Mouse (Mus musculus) myocyte (in vitro differentiated cells): ENCODE measurements around the gene Kndc1. TPM values are rescaled to one million over a fixed set of nuclear protein-coding genes. Genes with fewer than 3 reads are reported as not detected.

Experiments used
- H3K27me3 ChIP-seq: one replicate; pipeline ENCODE4 v1.6.1; 2011; ENCODE audit not compliant: control insufficient read depth, insufficient read depth, insufficient read length
- H3K36me3 ChIP-seq: one replicate; pipeline ENCODE4 v1.6.1; 2011; ENCODE audit not compliant: control insufficient read depth, insufficient read depth
- H3K4me2 ChIP-seq: one replicate; pipeline ENCODE4 v1.6.1; 2011; ENCODE audit warnings: low read depth, control low read depth
- H3K4me3 ChIP-seq: one replicate; pipeline ENCODE4 v1.5.1; 2011; ENCODE audit warnings: mild to moderate bottlenecking, control low read depth, moderate library complexity
- H3K79me2 ChIP-seq: one replicate; pipeline ENCODE4 v1.6.1; 2011; ENCODE audit not compliant: control insufficient read depth, insufficient read depth
- H3ac ChIP-seq: one replicate; pipeline ENCODE4 v1.6.1; 2011; ENCODE audit not compliant: control insufficient read depth, insufficient read length
- CEBPB ChIP-seq: IDR thresholded peaks from 2 replicates; pipeline ENCODE4 v1.6.1; 2011; ENCODE audit warnings: mild to moderate bottlenecking, moderate library complexity; ENCODE audit not compliant: poor library complexity, insufficient read depth, severe bottlenecking
- E2F4 ChIP-seq: IDR thresholded peaks from one replicate; pipeline ENCODE4 v1.6.1; 2011; ENCODE audit warnings: mild to moderate bottlenecking, control low read depth, moderate library complexity; ENCODE audit not compliant: insufficient read depth
- MAX ChIP-seq: IDR thresholded peaks from one replicate; pipeline ENCODE4 v1.6.1; 2011; ENCODE audit warnings: low read depth, mild to moderate bottlenecking, control low read depth
- MYOD1 ChIP-seq, 3 experiments: IDR thresholded peaks; one replicate each; pipeline ENCODE4 v1.6.1; 2011; ENCODE audit warnings: control low read depth in 2 of 3, low read depth in 2 of 3, mild to moderate bottlenecking in 2 of 3, moderate library complexity in 1 of 3; ENCODE audit not compliant: insufficient read length in 2 of 3, control insufficient read depth in 1 of 3
- MYOG ChIP-seq, 3 experiments: IDR thresholded peaks; one replicate each; pipeline ENCODE4 v1.6.1; 2011; ENCODE audit warnings: control low read depth in 2 of 3, low read depth in 2 of 3, mild to moderate bottlenecking in 2 of 3; ENCODE audit not compliant: insufficient read length in 2 of 3, control insufficient read depth in 1 of 3, insufficient read depth in 1 of 3
- POLR2A ChIP-seq: IDR thresholded peaks from one replicate; pipeline ENCODE4 v1.6.1; 2011; ENCODE audit warnings: low read depth, mild to moderate bottlenecking, control low read depth, moderate library complexity; ENCODE audit not compliant: insufficient read length
- POLR2AphosphoS2 ChIP-seq: IDR thresholded peaks from one replicate; pipeline ENCODE4 v1.6.1; 2011; ENCODE audit warnings: low read depth, control low read depth; ENCODE audit not compliant: insufficient read length
- REST ChIP-seq: IDR thresholded peaks from one replicate; pipeline ENCODE4 v1.6.1; 2011; ENCODE audit warnings: mild to moderate bottlenecking, control low read depth, moderate library complexity; ENCODE audit not compliant: insufficient read depth, insufficient read length
- SRF ChIP-seq: IDR thresholded peaks from one replicate; pipeline ENCODE4 v1.6.1; 2011; ENCODE audit warnings: low read depth; ENCODE audit not compliant: control insufficient read depth, insufficient read length
- TCF12 ChIP-seq: IDR thresholded peaks from one replicate; pipeline ENCODE4 v1.6.1; 2011; ENCODE audit warnings: mild to moderate bottlenecking, control low read depth; ENCODE audit not compliant: poor library complexity, insufficient read depth, severe bottlenecking
- TCF3 ChIP-seq: IDR thresholded peaks from one replicate; pipeline ENCODE4 v1.6.1; 2011; ENCODE audit warnings: low read depth, control low read depth; ENCODE audit not compliant: insufficient read length
- USF1 ChIP-seq: IDR thresholded peaks from one replicate; pipeline ENCODE4 v1.6.1; 2011; ENCODE audit warnings: low read depth, mild to moderate bottlenecking, control low read depth, moderate library complexity
- polyA plus RNA-seq: library from polyadenylated mRNA; unstranded; fragments of >200 nt; fragmentation: generic; extraction: Trizol; gene quantifications from one replicate; pipeline ENCODE4 v1.2.1, GENCODE M21; 2012; ENCODE audit warnings: missing spikeins

Kndc1 gene
- 0.01 TPM for polyA plus RNA-seq

DNA sequence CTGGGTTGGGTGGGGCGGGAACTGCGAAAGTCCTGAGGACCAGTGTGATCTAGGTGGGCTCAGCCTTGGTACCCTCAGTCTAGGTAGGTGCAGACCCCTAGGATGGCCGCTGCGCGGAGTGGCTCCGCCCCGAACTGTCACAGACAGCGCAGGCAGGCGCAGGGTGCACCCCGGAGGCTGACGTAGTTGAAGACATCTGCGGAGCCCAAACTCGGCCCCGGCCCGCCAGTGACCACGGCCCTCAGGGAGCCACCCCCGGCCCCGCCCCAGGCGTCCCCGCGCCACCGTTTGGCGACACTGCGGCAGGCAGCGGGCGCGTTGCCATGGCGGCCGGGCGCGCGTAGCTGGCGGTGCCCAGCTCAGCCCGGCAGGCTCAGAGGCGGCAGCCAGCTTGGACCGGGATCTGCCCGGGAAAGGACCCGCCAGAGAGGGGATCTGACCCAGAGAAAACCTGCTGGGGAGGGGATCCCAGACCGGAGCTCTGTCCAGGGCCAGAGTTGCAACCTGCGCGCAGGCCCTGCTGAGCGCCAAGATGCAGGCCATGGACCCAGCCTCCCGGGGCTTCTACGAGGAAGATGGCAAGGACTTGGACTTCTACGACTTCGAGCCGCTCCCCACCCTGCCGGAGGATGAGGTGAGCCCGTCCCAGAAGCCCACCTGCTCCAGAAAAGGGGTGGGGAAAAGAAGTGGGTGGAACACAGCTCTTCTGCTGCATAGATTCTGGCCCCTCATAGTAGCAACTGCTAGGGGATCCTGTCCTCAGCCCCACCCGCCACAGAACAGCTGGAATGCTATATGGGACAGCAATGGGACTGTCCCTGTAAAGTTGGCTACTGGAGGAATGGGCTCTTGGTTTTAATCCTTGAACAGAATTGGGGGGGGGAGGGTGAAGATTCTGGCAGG, at the start of gene Kndc1:
Gene Kndc1, plus strand, starts transcription at position 42 of the 903 bp plus-strand sequence.
- TF ChIP-seq TCF3 (no peak), MYOG (IDR thresholded peaks at IDR 0.05; ENCODE audit: control insufficient read depth in 1 of 3, insufficient read depth in 1 of 3, insufficient read length in 2 of 3, low read depth in 2 of 3) (no peak), POLR2AphosphoS2 (no peak), E2F4 (no peak), REST (no peak), MAX (no peak), USF1 (no peak), TCF12 (no peak), SRF (no peak), POLR2A (no peak), MYOD1 (IDR thresholded peaks at IDR 0.05; ENCODE audit: control insufficient read depth in 1 of 3, insufficient read length in 2 of 3, low read depth in 2 of 3) (no peak), CEBPB (no peak)
- Histone ChIP-seq H3K4me3 (no peak within 1 kb of the TSS), H3ac (no peak within 1 kb of the TSS), H3K4me2 (no peak within 1 kb of the TSS), H3K36me3 (no peaks in the 10 kb centered on the region), H3K27me3 (peaks cover 63% of the 10 kb centered on the region), H3K79me2 (no peaks in the 10 kb centered on the region)

DNA sequence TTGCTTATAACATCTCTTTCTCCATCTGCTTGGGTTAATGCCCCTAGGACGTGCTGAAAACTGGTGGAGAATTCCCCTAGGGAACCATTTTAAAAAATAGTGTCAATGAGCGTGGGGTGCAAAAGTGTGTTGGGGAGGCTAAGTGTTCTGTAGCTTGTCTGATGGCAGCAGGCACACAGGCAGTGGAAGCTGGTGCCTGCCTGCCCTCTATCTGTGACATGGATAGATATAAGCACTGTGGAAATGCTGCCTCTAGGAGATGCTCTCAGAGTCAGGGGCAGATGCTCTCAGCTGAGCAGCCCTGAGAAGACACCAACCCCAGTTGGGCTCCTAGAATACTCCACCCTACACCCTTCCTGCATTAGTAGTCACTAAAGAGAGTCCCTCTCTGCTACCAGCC, 49.4 kb upstream of the Kndc1 start:
- H3K36me3 ChIP-seq: no peaks in the 10 kb centered on the region
- H3K4me2 ChIP-seq: no peak overlapping the region
- H3K4me3 ChIP-seq: no peak overlapping the region
- no peak for TF ChIP-seq REST
- no peak for TF ChIP-seq MYOG (IDR thresholded peaks at IDR 0.05; ENCODE audit: control insufficient read depth in 1 of 3, insufficient read depth in 1 of 3, insufficient read length in 2 of 3, low read depth in 2 of 3)
- TF ChIP-seq TCF3: no peak
- no peak for TF ChIP-seq E2F4
- TF ChIP-seq MYOD1 (IDR thresholded peaks at IDR 0.05; ENCODE audit: control insufficient read depth in 1 of 3, insufficient read length in 2 of 3, low read depth in 2 of 3): no peak
- TF ChIP-seq USF1: no peak
- TF ChIP-seq CEBPB: no peak
- no peak for TF ChIP-seq POLR2A
- no peak for TF ChIP-seq TCF12
- H3ac ChIP-seq: no peak overlapping the region
- no peaks in the 10 kb centered on the region for H3K79me2 ChIP-seq
- no peaks in the 10 kb centered on the region for H3K27me3 ChIP-seq

DNA sequence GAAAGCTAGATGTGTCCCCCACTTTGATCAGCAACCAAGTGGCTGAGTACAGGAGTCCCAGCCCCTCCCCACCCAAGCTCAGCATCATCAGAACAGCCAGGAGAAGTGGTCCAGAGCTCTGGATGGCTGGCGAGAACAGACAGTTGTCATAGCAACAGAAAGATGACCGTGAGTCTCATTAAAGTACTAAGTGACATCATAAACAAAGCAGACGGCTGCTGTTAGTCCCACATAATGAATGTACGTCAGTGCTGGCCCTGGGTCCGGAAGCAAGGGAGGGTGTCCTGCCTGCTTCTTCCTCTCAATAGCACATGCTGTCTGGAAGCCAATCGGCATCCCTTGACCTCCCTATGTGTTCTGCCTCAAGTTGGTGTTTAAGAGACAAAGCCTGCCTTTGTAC, 44.3 kb upstream of the Kndc1 start:
- Histone ChIP-seq H3K79me2 (no peaks in the 10 kb centered on the region), H3K27me3 (no peaks in the 10 kb centered on the region), H3K36me3 (no peaks in the 10 kb centered on the region), H3K4me3 (no peak overlapping the region), H3ac (no peak overlapping the region), H3K4me2 (no peak overlapping the region)
- TF ChIP-seq MYOD1 (IDR thresholded peaks at IDR 0.05; ENCODE audit: control insufficient read depth in 1 of 3, insufficient read length in 2 of 3, low read depth in 2 of 3): no peak
- no peak for TF ChIP-seq USF1
- no peak for TF ChIP-seq POLR2A
- no peak for TF ChIP-seq TCF12
- no peak for TF ChIP-seq TCF3
- no peak for TF ChIP-seq REST
- no peak for TF ChIP-seq POLR2AphosphoS2
- no peak for TF ChIP-seq CEBPB
- no peak for TF ChIP-seq SRF
- no peak for TF ChIP-seq MYOG (IDR thresholded peaks at IDR 0.05; ENCODE audit: control insufficient read depth in 1 of 3, insufficient read depth in 1 of 3, insufficient read length in 2 of 3, low read depth in 2 of 3)
- TF ChIP-seq E2F4: no peak
- TF ChIP-seq MAX: no peak

- Histone ChIP-seq H3K4me2 (no peak overlapping the region), H3ac (no peak overlapping the region), H3K36me3 (no peaks in the 10 kb centered on the region), H3K27me3 (no peaks in the 10 kb centered on the region), H3K79me2 (no peaks in the 10 kb centered on the region), H3K4me3 (no peak overlapping the region)
- TF ChIP-seq REST: no peak
- TF ChIP-seq USF1: no peak
- TF ChIP-seq TCF12: no peak
- TF ChIP-seq MYOD1 (IDR thresholded peaks at IDR 0.05; ENCODE audit: control insufficient read depth in 1 of 3, insufficient read length in 2 of 3, low read depth in 2 of 3): no peak
- no peak for TF ChIP-seq MYOG (IDR thresholded peaks at IDR 0.05; ENCODE audit: control insufficient read depth in 1 of 3, insufficient read depth in 1 of 3, insufficient read length in 2 of 3, low read depth in 2 of 3)
- no peak for TF ChIP-seq POLR2AphosphoS2
- TF ChIP-seq E2F4: no peak
- TF ChIP-seq TCF3: no peak
- no peak for TF ChIP-seq CEBPB
- no peak for TF ChIP-seq MAX
- no peak for TF ChIP-seq POLR2A
Observed at GRCm38 (mm10) chr7:139850677-139851076, 43.8 kb upstream of the Kndc1 start.
